Mouse (Mus musculus) skeletal muscle tissue, postnatal 0 days (tissue): ENCODE measurements around the gene Tff3. TPM values are rescaled to one million over a fixed set of nuclear protein-coding genes. Genes with fewer than 3 reads are reported as not detected.

Source experiments
- polyA plus RNA-seq: library from polyadenylated mRNA; unstranded; fragments of >200 nt; fragmentation: Nextera tagmentation; extraction: Ambion mirVana; gene quantifications from 2 replicates; pipeline ENCODE4 v1.2.1, GENCODE M21; 2015

The Tff3 gene
- polyA plus RNA-seq: 0.30 TPM in 1 of 2 replicates, not detected in the other

GRCm38 (mm10) chr17:31129452-31129851 is at the start of gene Tff3:
TSS of gene Tff3 (minus strand) at chr17:31129646.

GRCm38 (mm10) chr17:31165127-31165526 is 35.7 kb upstream of the Tff3 start, which contains the start of gene Tff1:
TSS of gene Tff1 (minus strand) at chr17:31165277.

GRCm38 (mm10) chr17:31144040-31145037 is 14.9 kb upstream of the Tff3 start, which contains the start of gene Tff2:
TSS of gene Tff2 (minus strand) at chr17:31144282.

Other genes with a start within 250 kb of the Tff3 start
- not detected in 2 replicates for gene Glp1r, start 227.8 kb downstream of the Tff3 start, polyA plus RNA-seq
- gene Umodl1, start 175.0 kb downstream of the Tff3 start, polyA plus RNA-seq: 0.14 and 0.17 TPM in 2 replicates
- gene Abcg1, start 72.0 kb downstream of the Tff3 start, polyA plus RNA-seq: 1.8 and 3.4 TPM in 2 replicates
- not detected in 2 replicates for gene Tff2, start 14.6 kb upstream of the Tff3 start, polyA plus RNA-seq
- gene Tff1, start 35.6 kb upstream of the Tff3 start, polyA plus RNA-seq: not detected in 2 replicates
- not detected in 2 replicates for gene Tmprss3, start 69.3 kb upstream of the Tff3 start, polyA plus RNA-seq
- 0.06 and 0.13 TPM in 2 replicates for gene Ubash3a, start 78.2 kb upstream of the Tff3 start, polyA plus RNA-seq
- gene Rsph1, start 147.7 kb upstream of the Tff3 start, polyA plus RNA-seq: 0.18 and 0.53 TPM in 2 replicates
- gene Slc37a1, start 157.1 kb upstream of the Tff3 start, polyA plus RNA-seq: 0.74 and 1.5 TPM in 2 replicates